ENCODE assay signal across 9 mouse cellular contexts in the genomic region with DNA sequence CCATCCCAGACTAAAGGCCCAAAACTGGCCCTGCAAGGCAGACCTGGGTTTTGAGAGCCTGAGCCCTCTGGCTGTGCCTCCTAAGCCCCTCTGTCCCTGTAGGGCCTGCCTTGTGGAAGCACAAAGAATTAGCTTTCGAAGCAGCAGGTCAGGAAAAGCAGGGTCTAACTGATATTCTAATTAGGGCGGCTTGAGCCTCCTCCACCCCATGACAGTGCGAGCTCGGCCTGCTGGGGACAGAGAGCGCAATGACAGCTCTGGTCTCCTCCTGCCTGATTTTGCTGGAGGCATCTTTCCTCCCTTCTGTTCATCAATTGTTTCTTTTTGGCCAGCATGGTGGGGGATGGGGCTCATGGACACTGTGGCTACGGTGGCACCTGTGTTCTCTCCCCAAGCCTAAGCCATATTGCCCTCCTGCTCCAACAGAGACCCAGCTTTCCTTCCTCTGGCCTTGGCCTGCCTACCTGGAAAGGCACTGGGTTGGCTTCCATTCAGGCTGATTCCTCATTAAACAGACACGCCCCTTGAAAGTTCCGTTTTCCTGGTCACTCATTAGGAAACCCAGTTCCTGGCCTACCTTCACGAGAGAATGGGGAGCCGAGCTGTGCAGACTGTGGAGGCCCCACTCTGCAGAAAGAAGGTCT. TPM values are rescaled to one million over a fixed set of nuclear protein-coding genes. Genes with fewer than 3 reads are reported as not detected.
DNase-seq lines count a peak whose midpoint lies in the region; ATAC-seq lines count a peak whose summit lies in the region.
"Had no signal": no experiment of that assay in that cellular context is flagged by ENCODE, and none has a peak within 500 bp of the region (broad histone marks: within the 10 kb centered on the region; RNA-seq: fewer than 3 reads in every experiment).

No protein-coding gene starts in this region.

- no peaks in the 10 kb centered on the region for H3K36me3 ChIP-seq in kidney, embryonic 14.5 days (ENCODE audit: control insufficient read depth, insufficient read depth, low read length)
- H3K36me3 ChIP-seq in embryonic facial prominence, embryonic 10.5 days (replicated peaks): no peaks in the 10 kb centered on the region
- no peaks in the 10 kb centered on the region for H3K36me3 ChIP-seq in intestine, embryonic 16.5 days (ENCODE audit: control insufficient read depth, insufficient read depth, low read length)
- H3K36me3 ChIP-seq in macrophage (ENCODE audit: inconsistent target): no peaks in the 10 kb centered on the region

- no peaks in the 10 kb centered on the region for H3K79me2 ChIP-seq in macrophage (ENCODE audit: inconsistent target)

- peak overlapping the region; percentile 31; the same call in 1 of the 2 replicates for H3K9ac ChIP-seq in kidney, embryonic 14.5 days (ENCODE audit: low read depth, low read length)
- H3K9ac ChIP-seq in intestine, embryonic 16.5 days (ENCODE audit: low read depth, low read length): peak overlapping the region; percentile 50; the same call in 1 of the 2 replicates

- DNase-seq in kidney, postnatal 10 days: no peak
- no peak for DNase-seq in embryonic facial prominence, embryonic 10.5 days (ENCODE audit: low spot score)
- DNase-seq in urinary bladder, postnatal 36 days (ENCODE audit: low spot score in 2 of 2): no peak
- DNase-seq in gastrocnemius, postnatal 25 days: no peak
- no peak for DNase-seq in urinary bladder, adult 18-20 months (ENCODE audit: low spot score in 2 of 2)
- DNase-seq: retina, postnatal 1 day had no signal

- H3K4me2 ChIP-seq in kidney, embryonic 14.5 days (replicated peaks; ENCODE audit: low read depth, low read length): peak overlapping the region; percentile 19
- peak overlapping the region; percentile 38 for H3K4me2 ChIP-seq in intestine, embryonic 16.5 days (ENCODE audit: low read depth, low read length)

- ATAC-seq in kidney, embryonic 14.5 days (ENCODE audit: low FRiP score, low TSS enrichment): no peak
- no peak; the same call in 1 of the 2 replicates for ATAC-seq in intestine, embryonic 16.5 days

- H3K9me3 ChIP-seq in kidney, embryonic 14.5 days (ENCODE audit: control insufficient read depth, low read length): no peaks in the 10 kb centered on the region
- H3K9me3 ChIP-seq in embryonic facial prominence, embryonic 10.5 days: no peaks in the 10 kb centered on the region
- H3K9me3 ChIP-seq in intestine, embryonic 16.5 days (ENCODE audit: control insufficient read depth, low read length): no peaks in the 10 kb centered on the region

- no peak overlapping the region for H3K4me3 ChIP-seq in kidney, embryonic 14.5 days (ENCODE audit: low read length)
- peak overlapping the region; percentile 28 for H3K4me3 ChIP-seq in embryonic facial prominence, embryonic 10.5 days
- peak overlapping the region; percentile 16 for H3K4me3 ChIP-seq in intestine, embryonic 16.5 days (ENCODE audit: low read length)
- peak overlapping the region; percentile 28 for H3K4me3 ChIP-seq in macrophage (ENCODE audit: inconsistent target)

- 77% methylated on average over 10 of the region's 10 CpGs for WGBS in kidney, embryonic 14.5 days
- WGBS in embryonic facial prominence, embryonic 10.5 days: 61% methylated on average over 10 of the region's 10 CpGs
- 59% methylated on average over 10 of the region's 10 CpGs for WGBS in intestine, embryonic 16.5 days
- WGBS in macrophage (ENCODE audit: missing documents): 35% methylated on average over 10 of the region's 10 CpGs

- H3K27me3 ChIP-seq in kidney, embryonic 14.5 days (ENCODE audit: control insufficient read depth, insufficient read depth, low read length): no peaks in the 10 kb centered on the region
- H3K27me3 ChIP-seq in embryonic facial prominence, embryonic 10.5 days (replicated peaks; ENCODE audit: low read depth, poor library complexity, severe bottlenecking): no peaks in the 10 kb centered on the region
- no peaks in the 10 kb centered on the region for H3K27me3 ChIP-seq in intestine, embryonic 16.5 days (replicated peaks; ENCODE audit: control insufficient read depth, insufficient read depth, low read length)

- H3K4me1 ChIP-seq in kidney, embryonic 14.5 days (ENCODE audit: control insufficient read depth, insufficient read depth, low read length): peaks cover 24% of the 10 kb centered on the region
- peaks cover 43% of the 10 kb centered on the region for H3K4me1 ChIP-seq in embryonic facial prominence, embryonic 10.5 days
- peaks cover 36% of the 10 kb centered on the region for H3K4me1 ChIP-seq in intestine, embryonic 16.5 days (ENCODE audit: control insufficient read depth, insufficient read depth, low read length)

- H3K27ac ChIP-seq in kidney, embryonic 14.5 days (ENCODE audit: low read depth, low read length): peak overlapping the region; percentile 55
- peak overlapping the region; percentile 63 for H3K27ac ChIP-seq in embryonic facial prominence, embryonic 10.5 days (replicated peaks)
- H3K27ac ChIP-seq in intestine, embryonic 16.5 days (ENCODE audit: low read length): peak overlapping the region; percentile 78
- peak overlapping the region; percentile 71 for H3K27ac ChIP-seq in macrophage

RNA-seq across cellular contexts. Expression of a gene that starts 23.2 kb away (rescaled TPM):
- 689 and 1,049 TPM in 2 replicates for polyA plus RNA-seq in kidney, embryonic 14.5 days (2014; fragmentation: Nextera tagmentation; extraction: Ambion mirVana)
- polyA plus RNA-seq in embryonic facial prominence, embryonic 10.5 days (2016; fragmentation: Nextera tagmentation; extraction: Ambion mirVana): 580 and 594 TPM in 2 replicates
- polyA plus RNA-seq in intestine, embryonic 16.5 days (2015; fragmentation: Nextera tagmentation; extraction: Ambion mirVana): 900 and 957 TPM in 2 replicates
- total RNA-seq in macrophage (2018; cell fraction: chromatin; rRNA removed): 10 to 100 TPM; 10.3 to 87.1 (median 32.8) TPM
- total RNA-seq in macrophage (2018; cell fraction: cytosol; rRNA removed): 100 to 1,000 TPM; 216 to 463 (median 329) TPM
- 100 to 1,000 TPM in 6 of 26 experiments, 10 to 100 TPM in 20; 32.0 to 138 (median 76.1) TPM for total RNA-seq in macrophage (2018; cell fraction: nucleus; rRNA removed)
- polyA plus RNA-seq in macrophage (2018): 292 to 513 TPM (median 455 TPM) in 3 replicates
- 100 to 1,000 TPM; 775 to 816 TPM for total RNA-seq in gastrocnemius, postnatal 25 days (2021)

RNA-seq across cellular contexts. Expression of a gene that starts 27.8 kb away (rescaled TPM):
- polyA plus RNA-seq in kidney, embryonic 14.5 days (2014; fragmentation: Nextera tagmentation; extraction: Ambion mirVana): 0.44 and 0.65 TPM in 2 replicates
- polyA plus RNA-seq in embryonic facial prominence, embryonic 10.5 days (2016; fragmentation: Nextera tagmentation; extraction: Ambion mirVana): 1.0 and 1.1 TPM in 2 replicates
- polyA plus RNA-seq in intestine, embryonic 16.5 days (2015; fragmentation: Nextera tagmentation; extraction: Ambion mirVana): 0.20 and 0.24 TPM in 2 replicates
- total RNA-seq in macrophage (2018; cell fraction: chromatin; rRNA removed): not detected
- total RNA-seq in macrophage (2018; cell fraction: cytosol; rRNA removed): not detected
- total RNA-seq in macrophage (2018; cell fraction: nucleus; rRNA removed): not detected
- not detected in 3 replicates for polyA plus RNA-seq in macrophage (2018)
- total RNA-seq in gastrocnemius, postnatal 25 days (2021): under 1 TPM; 0.08 to 0.46 TPM

RNA-seq across cellular contexts. Expression of a gene that starts 35.6 kb away (rescaled TPM):
- polyA plus RNA-seq in kidney, embryonic 14.5 days (2014; fragmentation: Nextera tagmentation; extraction: Ambion mirVana): 13.6 and 20.6 TPM in 2 replicates
- polyA plus RNA-seq in embryonic facial prominence, embryonic 10.5 days (2016; fragmentation: Nextera tagmentation; extraction: Ambion mirVana): 4.1 and 5.1 TPM in 2 replicates
- polyA plus RNA-seq in intestine, embryonic 16.5 days (2015; fragmentation: Nextera tagmentation; extraction: Ambion mirVana): 5.6 and 7.9 TPM in 2 replicates
- total RNA-seq in macrophage (2018; cell fraction: chromatin; rRNA removed): 10 to 100 TPM in 18 of 26 experiments, 1 to 10 TPM in 8; 3.5 to 31.3 (median 17.4) TPM
- total RNA-seq in macrophage (2018; cell fraction: cytosol; rRNA removed): 10 to 100 TPM in 16 of 26 experiments, 1 to 10 TPM in 10; 2.9 to 20.1 (median 10.6) TPM
- total RNA-seq in macrophage (2018; cell fraction: nucleus; rRNA removed): 10 to 100 TPM in 19 of 26 experiments, 1 to 10 TPM in 7; 2.9 to 26.7 (median 13.9) TPM
- 8.2 to 13.1 TPM (median 11.1 TPM) in 3 replicates for polyA plus RNA-seq in macrophage (2018)
- 1 to 10 TPM; 5.3 to 6.1 TPM for total RNA-seq in gastrocnemius, postnatal 25 days (2021)

RNA-seq across cellular contexts. Expression of a gene that starts 37.6 kb away (rescaled TPM):
- polyA plus RNA-seq in kidney, embryonic 14.5 days (2014; fragmentation: Nextera tagmentation; extraction: Ambion mirVana): not detected in 2 replicates
- not detected in 2 replicates for polyA plus RNA-seq in embryonic facial prominence, embryonic 10.5 days (2016; fragmentation: Nextera tagmentation; extraction: Ambion mirVana)
- not detected in 2 replicates for polyA plus RNA-seq in intestine, embryonic 16.5 days (2015; fragmentation: Nextera tagmentation; extraction: Ambion mirVana)
- not detected for total RNA-seq in macrophage (2018; cell fraction: chromatin; rRNA removed)
- total RNA-seq in macrophage (2018; cell fraction: cytosol; rRNA removed): not detected
- not detected for total RNA-seq in macrophage (2018; cell fraction: nucleus; rRNA removed)
- polyA plus RNA-seq in macrophage (2018): not detected in 3 replicates
- total RNA-seq in gastrocnemius, postnatal 25 days (2021): not detected
